Mouse (Mus musculus): ENCODE measurements around the gene Cpm. TPM values are rescaled to one million over a fixed set of nuclear protein-coding genes. Genes with fewer than 3 reads are reported as not detected.

The Cpm gene
- polyA plus RNA-seq, 1 experiment: 0.07 TPM

DNA sequence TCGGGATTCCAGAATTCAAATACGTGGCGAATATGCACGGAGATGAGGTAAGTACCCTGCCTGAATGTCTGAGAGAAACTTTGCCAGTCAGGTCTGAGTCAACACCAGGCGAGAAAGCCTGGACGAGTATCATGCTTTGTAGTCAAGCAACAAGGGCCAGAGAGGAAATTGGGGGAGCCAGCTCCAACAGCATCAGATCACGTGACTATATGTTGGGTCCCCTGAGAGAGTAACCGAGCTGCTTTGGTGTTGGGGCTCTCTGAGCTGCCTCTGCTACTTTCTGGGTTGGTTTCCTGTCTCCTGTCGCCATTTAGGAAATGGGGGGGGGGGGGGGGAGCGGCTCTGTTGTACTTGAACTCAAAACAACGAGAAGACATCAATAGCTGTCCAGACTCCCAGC lies 30.5 kb downstream of the Cpm start:
- H3K4me3 ChIP-seq: no peak overlapping the region
- H3K36me3 ChIP-seq (ENCODE audit: control insufficient read depth, insufficient read depth): no peaks in the 10 kb centered on the region
- no peak overlapping the region for H3ac ChIP-seq (ENCODE audit: control insufficient read depth, insufficient read length)
- H3K79me2 ChIP-seq (ENCODE audit: control insufficient read depth, insufficient read depth): no peaks in the 10 kb centered on the region
- peak overlapping the region; percentile 24 for H3K4me2 ChIP-seq (ENCODE audit: low read depth)
- no peaks in the 10 kb centered on the region for H3K27me3 ChIP-seq (ENCODE audit: control insufficient read depth, insufficient read depth, insufficient read length)
- TF ChIP-seq TCF3 (IDR thresholded peaks at IDR 0.05; ENCODE audit: insufficient read length, low read depth) (no peak), POLR2AphosphoS2 (IDR thresholded peaks at IDR 0.05; ENCODE audit: insufficient read length, low read depth) (no peak), SRF (IDR thresholded peaks at IDR 0.05; ENCODE audit: control insufficient read depth, insufficient read length, low read depth) (no peak), MYOG (IDR thresholded peaks at IDR 0.05; ENCODE audit: control insufficient read depth in 1 of 3, insufficient read depth in 1 of 3, insufficient read length in 2 of 3, low read depth in 2 of 3) (no peak), POLR2A (IDR thresholded peaks at IDR 0.05; ENCODE audit: insufficient read length, low read depth) (no peak), REST (IDR thresholded peaks at IDR 0.05; ENCODE audit: insufficient read depth, insufficient read length) (no peak), TCF12 (IDR thresholded peaks at IDR 0.05; ENCODE audit: insufficient read depth, poor library complexity, severe bottlenecking) (no peak), USF1 (IDR thresholded peaks at IDR 0.05; ENCODE audit: low read depth) (no peak), MAX (IDR thresholded peaks at IDR 0.05; ENCODE audit: low read depth) (no peak), CEBPB (IDR thresholded peaks at IDR 0.05; ENCODE audit: insufficient read depth, poor library complexity, severe bottlenecking) (no peak), E2F4 (IDR thresholded peaks at IDR 0.05; ENCODE audit: insufficient read depth) (no peak), MYOD1 (IDR thresholded peaks at IDR 0.05; ENCODE audit: control insufficient read depth in 1 of 3, insufficient read length in 2 of 3, low read depth in 2 of 3) (no peak)

DNA sequence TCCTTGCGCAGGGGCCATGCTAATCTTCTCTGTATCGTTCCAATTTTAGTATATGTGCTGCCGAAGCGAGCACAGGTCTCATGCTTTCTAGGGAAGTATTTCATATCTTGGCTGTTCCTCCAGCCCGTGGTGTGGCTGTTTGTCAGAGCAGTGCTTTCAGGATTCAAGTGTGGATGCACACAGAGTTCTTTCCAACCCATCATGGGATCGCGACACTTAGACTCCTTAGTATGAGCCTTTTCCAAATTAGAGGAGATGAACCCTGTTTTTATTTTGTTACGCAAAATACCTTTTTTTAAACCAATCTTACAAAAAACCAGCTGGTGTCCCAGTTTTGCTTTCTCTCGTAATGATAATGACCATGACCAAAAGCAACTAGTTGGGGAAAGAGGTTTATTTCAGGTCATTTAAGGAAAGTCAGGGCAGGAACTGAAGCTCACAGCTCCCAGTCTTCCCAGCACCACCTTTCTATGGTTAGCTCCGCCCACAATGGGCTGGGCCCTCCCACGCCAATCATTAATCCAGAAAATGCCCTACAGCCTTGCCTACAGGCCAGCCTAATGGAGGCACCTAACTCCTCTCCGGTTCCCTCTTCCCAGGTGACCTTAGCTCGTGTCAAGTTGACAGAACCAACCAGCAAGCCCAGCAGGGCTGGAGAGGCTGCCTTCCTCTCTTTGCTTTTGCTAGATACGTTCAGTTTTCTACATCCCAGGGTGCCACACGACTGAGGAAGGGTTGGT lies 33.2 kb downstream of the Cpm start:
- no peak for TF ChIP-seq E2F4 (IDR thresholded peaks at IDR 0.05; ENCODE audit: insufficient read depth)
- no peak for TF ChIP-seq POLR2A (IDR thresholded peaks at IDR 0.05; ENCODE audit: insufficient read length, low read depth)
- no peak for TF ChIP-seq SRF (IDR thresholded peaks at IDR 0.05; ENCODE audit: control insufficient read depth, insufficient read length, low read depth)
- H3K27me3 ChIP-seq (ENCODE audit: control insufficient read depth, insufficient read depth, insufficient read length): no peaks in the 10 kb centered on the region
- no peak overlapping the region for H3ac ChIP-seq (ENCODE audit: control insufficient read depth, insufficient read length)
- no peaks in the 10 kb centered on the region for H3K79me2 ChIP-seq (ENCODE audit: control insufficient read depth, insufficient read depth)
- H3K4me3 ChIP-seq: no peak overlapping the region
- no peak overlapping the region for H3K4me2 ChIP-seq (ENCODE audit: low read depth)
- no peaks in the 10 kb centered on the region for H3K36me3 ChIP-seq (ENCODE audit: control insufficient read depth, insufficient read depth)

DNA sequence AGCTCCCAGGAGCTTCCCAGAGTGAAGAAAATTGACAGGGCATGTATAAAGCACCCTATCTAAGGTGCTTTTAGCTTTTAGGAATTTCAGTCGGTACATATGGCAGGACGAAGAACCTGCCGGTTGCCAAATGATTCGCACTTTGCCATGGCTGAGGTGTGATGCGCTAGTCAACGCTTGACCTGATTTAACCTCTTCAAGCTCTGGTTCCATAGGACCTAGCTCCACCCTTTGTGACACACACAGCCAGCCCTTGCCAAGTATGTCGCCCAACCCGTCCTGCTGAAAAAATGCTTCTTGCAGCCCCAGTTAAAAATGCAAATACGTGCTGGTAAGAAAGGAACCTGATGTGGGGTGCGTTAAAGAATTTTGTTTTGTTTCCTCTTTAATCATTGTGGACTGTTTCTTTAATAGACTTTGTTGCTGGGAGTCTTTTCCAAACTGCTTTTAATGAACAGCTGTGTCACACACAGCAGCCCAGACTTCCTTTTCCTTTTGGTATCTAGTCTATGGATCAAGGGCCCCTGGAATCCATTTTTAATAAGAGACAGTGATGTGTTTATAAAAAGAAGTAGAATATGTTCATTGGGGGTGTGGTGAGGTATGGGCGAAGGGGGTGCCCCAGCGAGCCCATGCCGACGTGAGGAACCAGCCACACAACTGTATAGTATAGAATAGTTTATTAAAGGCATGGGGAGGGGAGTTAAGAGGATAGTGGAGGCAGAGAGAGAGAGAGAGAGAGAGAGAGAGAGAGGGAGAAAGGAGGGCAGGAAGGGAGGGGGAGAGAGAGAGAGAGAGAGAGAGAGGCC lies 34.0 kb downstream of the Cpm start:
- H3K4me3 ChIP-seq: no peak overlapping the region
- H3ac ChIP-seq (ENCODE audit: control insufficient read depth, insufficient read length): no peak overlapping the region
- no peaks in the 10 kb centered on the region for H3K36me3 ChIP-seq (ENCODE audit: control insufficient read depth, insufficient read depth)
- TF ChIP-seq USF1 (IDR thresholded peaks at IDR 0.05; ENCODE audit: low read depth): no peak
- TF ChIP-seq TCF12 (IDR thresholded peaks at IDR 0.05; ENCODE audit: insufficient read depth, poor library complexity, severe bottlenecking): no peak
- no peak for TF ChIP-seq POLR2AphosphoS2 (IDR thresholded peaks at IDR 0.05; ENCODE audit: insufficient read length, low read depth)
- TF ChIP-seq TCF3 (IDR thresholded peaks at IDR 0.05; ENCODE audit: insufficient read length, low read depth): no peak
- no peaks in the 10 kb centered on the region for H3K79me2 ChIP-seq (ENCODE audit: control insufficient read depth, insufficient read depth)
- H3K4me2 ChIP-seq (ENCODE audit: low read depth): no peak overlapping the region
- no peaks in the 10 kb centered on the region for H3K27me3 ChIP-seq (ENCODE audit: control insufficient read depth, insufficient read depth, insufficient read length)

DNA sequence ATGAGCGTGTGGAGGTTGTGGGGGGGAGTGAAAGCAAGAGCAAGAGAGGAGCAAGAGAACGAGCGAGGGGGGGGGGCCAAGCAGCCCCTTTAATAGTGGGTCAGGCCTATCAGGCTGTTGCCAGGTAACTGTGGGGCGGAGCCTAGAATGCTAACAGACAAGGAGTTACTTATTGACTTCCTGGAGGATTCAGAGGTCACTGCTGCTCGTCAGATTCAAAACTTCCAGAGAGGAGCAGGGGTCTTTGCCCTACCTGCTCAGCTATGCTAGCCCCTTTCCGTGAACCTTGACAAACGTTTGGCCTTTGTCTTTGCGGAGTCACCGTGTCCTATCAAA lies 34.5 kb downstream of the Cpm start:
- H3K36me3 ChIP-seq (ENCODE audit: control insufficient read depth, insufficient read depth): no peaks in the 10 kb centered on the region
- no peaks in the 10 kb centered on the region for H3K79me2 ChIP-seq (ENCODE audit: control insufficient read depth, insufficient read depth)
- H3K4me2 ChIP-seq (ENCODE audit: low read depth): no peak overlapping the region
- TF ChIP-seq REST (IDR thresholded peaks at IDR 0.05; ENCODE audit: insufficient read depth, insufficient read length) (no peak), POLR2AphosphoS2 (IDR thresholded peaks at IDR 0.05; ENCODE audit: insufficient read length, low read depth) (no peak), CEBPB (IDR thresholded peaks at IDR 0.05; ENCODE audit: insufficient read depth, poor library complexity, severe bottlenecking) (no peak), TCF3 (IDR thresholded peaks at IDR 0.05; ENCODE audit: insufficient read length, low read depth) (no peak), USF1 (IDR thresholded peaks at IDR 0.05; ENCODE audit: low read depth) (no peak), TCF12 (IDR thresholded peaks at IDR 0.05; ENCODE audit: insufficient read depth, poor library complexity, severe bottlenecking) (no peak), POLR2A (IDR thresholded peaks at IDR 0.05; ENCODE audit: insufficient read length, low read depth) (no peak), SRF (IDR thresholded peaks at IDR 0.05; ENCODE audit: control insufficient read depth, insufficient read length, low read depth) (no peak)
- no peak overlapping the region for H3K4me3 ChIP-seq
- H3K27me3 ChIP-seq (ENCODE audit: control insufficient read depth, insufficient read depth, insufficient read length): no peaks in the 10 kb centered on the region
- H3ac ChIP-seq (ENCODE audit: control insufficient read depth, insufficient read length): no peak overlapping the region

DNA sequence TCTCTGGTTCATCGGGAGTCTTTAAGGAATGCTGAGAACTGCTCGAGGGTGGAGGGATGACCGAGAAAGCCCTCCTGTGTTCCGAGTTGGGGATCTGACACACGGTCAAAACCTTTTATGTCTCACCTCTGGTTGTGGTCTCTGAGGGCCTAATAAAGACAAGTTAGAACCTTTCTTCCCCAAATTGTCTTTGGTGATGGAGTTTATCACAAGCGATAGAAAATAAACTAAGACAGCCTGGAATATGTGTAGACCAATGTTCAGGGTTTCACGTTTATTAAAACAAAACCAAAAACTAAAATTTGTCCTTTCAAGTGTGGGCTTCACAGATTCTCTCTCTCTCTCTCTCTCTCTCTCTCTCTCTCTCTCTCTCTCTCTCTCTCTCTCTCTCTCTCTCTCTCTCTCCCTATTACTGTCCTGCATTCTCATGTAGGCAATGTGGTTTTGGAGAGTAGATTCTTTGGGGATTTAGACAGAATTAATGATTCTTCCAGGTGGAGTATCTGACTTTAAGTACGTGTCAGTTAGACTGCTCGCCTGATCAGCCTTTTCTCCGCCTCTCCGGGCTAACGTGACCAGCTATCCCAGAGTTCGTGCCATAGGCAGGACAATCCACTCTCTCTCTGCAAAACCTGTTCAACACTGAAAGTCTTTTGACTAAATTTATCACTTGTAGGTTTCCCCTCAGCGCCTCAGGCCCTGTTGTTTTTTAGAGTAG lies 35.1 kb downstream of the Cpm start:
- Histone ChIP-seq H3K4me2 (ENCODE audit: low read depth) (no peak overlapping the region), H3K4me3 (no peak overlapping the region), H3K27me3 (ENCODE audit: control insufficient read depth, insufficient read depth, insufficient read length) (no peaks in the 10 kb centered on the region), H3ac (ENCODE audit: control insufficient read depth, insufficient read length) (no peak overlapping the region), H3K36me3 (ENCODE audit: control insufficient read depth, insufficient read depth) (no peaks in the 10 kb centered on the region), H3K79me2 (ENCODE audit: control insufficient read depth, insufficient read depth) (no peaks in the 10 kb centered on the region)
- TF ChIP-seq USF1 (IDR thresholded peaks at IDR 0.05; ENCODE audit: low read depth) (no peak), POLR2A (IDR thresholded peaks at IDR 0.05; ENCODE audit: insufficient read length, low read depth) (no peak), E2F4 (IDR thresholded peaks at IDR 0.05; ENCODE audit: insufficient read depth) (no peak), TCF12 (IDR thresholded peaks at IDR 0.05; ENCODE audit: insufficient read depth, poor library complexity, severe bottlenecking) (no peak), MYOG (IDR thresholded peaks at IDR 0.05; ENCODE audit: control insufficient read depth in 1 of 3, insufficient read depth in 1 of 3, insufficient read length in 2 of 3, low read depth in 2 of 3) (no peak), CEBPB (IDR thresholded peaks at IDR 0.05; ENCODE audit: insufficient read depth, poor library complexity, severe bottlenecking) (no peak), SRF (IDR thresholded peaks at IDR 0.05; ENCODE audit: control insufficient read depth, insufficient read length, low read depth) (no peak), TCF3 (IDR thresholded peaks at IDR 0.05; ENCODE audit: insufficient read length, low read depth) (no peak), MYOD1 (IDR thresholded peaks at IDR 0.05; ENCODE audit: control insufficient read depth in 1 of 3, insufficient read length in 2 of 3, low read depth in 2 of 3) (no peak), POLR2AphosphoS2 (IDR thresholded peaks at IDR 0.05; ENCODE audit: insufficient read length, low read depth) (no peak), MAX (IDR thresholded peaks at IDR 0.05; ENCODE audit: low read depth) (no peak), REST (IDR thresholded peaks at IDR 0.05; ENCODE audit: insufficient read depth, insufficient read length) (no peak)
